Mouse (Mus musculus): Measurements from ENCODE around the gene Hoxa10.

- no peak for TF ChIP-seq CTCF (IDR thresholded peaks at IDR 0.05; ENCODE audit: low read depth)
- no peak for TF ChIP-seq EP300 (IDR thresholded peaks at IDR 0.05; ENCODE audit: low read depth)
These were observed 2.5 kb downstream of the Hoxa10 start for GRCm38 (mm10) chr6:52238155-52238545.

Measured in liver, postnatal 0 days (tissue).